Mouse (Mus musculus) E14TG2a.4 (cell line): ENCODE results near the gene Rbms1.

Experiments used
- H3K27me3 ChIP-seq: 2 replicates; pipeline ENCODE4 v1.6.1; 2014; ENCODE audit warnings: low read length, control low read depth; ENCODE audit not compliant: insufficient read depth
- H3K36me3 ChIP-seq: 2 replicates; pipeline ENCODE4 v1.6.1; 2014; ENCODE audit warnings: low read length, control low read depth; ENCODE audit not compliant: insufficient read depth
- H3K4me1 ChIP-seq: replicated peaks from 2 replicates; pipeline ENCODE4 v1.6.1; 2014; ENCODE audit warnings: low read depth, low read length, control low read depth
- H3K4me3 ChIP-seq: replicated peaks from 2 replicates; pipeline ENCODE4 v1.5.1; 2014; ENCODE audit warnings: mild to moderate bottlenecking, low read length
- H3K9me3 ChIP-seq: 2 replicates; pipeline ENCODE4 v1.6.1; 2014; ENCODE audit warnings: low read length, control low read depth
- CTCF ChIP-seq: conservative IDR thresholded peaks from 2 replicates; pipeline ENCODE4 v1.5.1; 2014; ENCODE audit warnings: low read length
- NANOG ChIP-seq: IDR thresholded peaks from 2 replicates; pipeline ENCODE4 v1.6.1; 2014; ENCODE audit warnings: borderline replicate concordance, low read length, mixed read lengths
- POU5F1 ChIP-seq: IDR thresholded peaks from 2 replicates; pipeline ENCODE4 v1.6.1; 2014; ENCODE audit warnings: low read length, borderline replicate concordance

Gene Rbms1

DNA sequence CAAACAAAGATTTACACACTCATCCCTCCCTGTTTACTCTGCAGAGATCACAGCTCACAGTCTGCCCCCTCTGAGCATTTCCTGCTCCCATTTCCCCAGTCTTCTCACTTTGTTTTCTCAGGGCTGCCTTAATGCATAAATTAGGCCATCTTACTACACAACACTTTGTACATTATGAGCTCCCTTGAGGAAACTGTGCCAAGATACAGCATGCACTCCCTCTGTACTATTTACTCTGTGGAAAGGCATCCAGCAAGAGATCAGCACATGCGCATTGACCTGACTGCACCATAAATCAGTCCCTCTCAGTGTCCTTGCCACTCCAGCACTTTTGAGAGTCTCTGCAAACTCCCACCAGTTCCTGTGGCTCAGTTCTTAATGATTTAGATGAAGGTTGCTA, 70.0 kb downstream of the Rbms1 start:
- TF ChIP-seq NANOG, result no peak
- no peak for TF ChIP-seq CTCF
- no peak for TF ChIP-seq POU5F1
- Histone ChIP-seq H3K4me1 (no peaks in the 10 kb centered on the region), H3K27me3 (no peaks in the 10 kb centered on the region; the same call in 1 of the 2 replicates), H3K9me3 (no peaks in the 10 kb centered on the region), H3K36me3 (no peaks in the 10 kb centered on the region), H3K4me3 (no peak overlapping the region)

DNA sequence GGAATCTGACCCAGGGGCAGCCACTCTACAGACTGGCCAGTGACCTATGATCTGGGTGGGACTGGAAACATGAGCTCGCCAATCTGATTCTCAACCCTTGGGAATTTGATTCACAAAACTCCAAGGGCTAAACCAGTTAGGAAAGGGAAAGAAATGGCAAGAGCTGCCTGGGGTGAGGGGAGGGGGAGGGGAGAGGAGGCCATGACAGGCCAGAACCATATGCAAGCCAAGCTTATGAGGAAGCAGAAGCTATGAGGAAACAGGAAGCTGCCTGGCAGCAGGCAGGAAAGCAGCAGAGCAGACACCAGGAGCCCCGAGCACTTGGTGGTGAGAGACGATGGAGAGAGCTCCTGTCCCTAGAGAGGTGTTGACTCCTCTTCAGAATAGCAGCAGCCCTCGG, 79.1 kb downstream of the Rbms1 start:
- H3K4me1 ChIP-seq, result peaks cover 37% of the 10 kb centered on the region
- no peaks in the 10 kb centered on the region for H3K9me3 ChIP-seq
- 0 out of 2 replicates have a peak, but pooled peaks cover 4% of the 10 kb centered on the region for H3K27me3 ChIP-seq
- H3K36me3 ChIP-seq, result no peaks in the 10 kb centered on the region
- no peak overlapping the region for H3K4me3 ChIP-seq
- TF ChIP-seq NANOG (no peak), CTCF (no peak), POU5F1 (no peak)

DNA sequence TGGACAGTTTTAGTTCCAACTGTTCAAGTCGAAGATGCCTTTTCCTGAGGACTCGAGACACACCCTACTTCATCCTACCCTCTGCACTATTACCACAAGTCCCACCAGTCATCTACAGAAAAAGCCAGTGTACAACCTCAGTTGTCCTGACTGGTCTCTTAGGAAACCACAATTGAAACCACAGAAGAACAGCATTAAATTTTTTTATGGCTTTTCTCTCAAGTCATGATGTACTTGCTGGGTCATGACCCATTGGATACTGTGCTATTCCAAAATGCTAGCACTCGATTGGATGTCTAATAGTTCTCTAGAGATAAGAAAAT, 80.0 kb downstream of the Rbms1 start:
- no peak for TF ChIP-seq CTCF
- no peak overlapping the region for H3K4me3 ChIP-seq
- H3K27me3 ChIP-seq, result 0 out of 2 replicates have a peak, but pooled peaks cover 4% of the 10 kb centered on the region
- H3K36me3 ChIP-seq, result peaks cover 7% of the 10 kb centered on the region; the same call in 1 of the 2 replicates
- H3K4me1 ChIP-seq, result peaks cover 39% of the 10 kb centered on the region
- H3K9me3 ChIP-seq, result no peaks in the 10 kb centered on the region

DNA sequence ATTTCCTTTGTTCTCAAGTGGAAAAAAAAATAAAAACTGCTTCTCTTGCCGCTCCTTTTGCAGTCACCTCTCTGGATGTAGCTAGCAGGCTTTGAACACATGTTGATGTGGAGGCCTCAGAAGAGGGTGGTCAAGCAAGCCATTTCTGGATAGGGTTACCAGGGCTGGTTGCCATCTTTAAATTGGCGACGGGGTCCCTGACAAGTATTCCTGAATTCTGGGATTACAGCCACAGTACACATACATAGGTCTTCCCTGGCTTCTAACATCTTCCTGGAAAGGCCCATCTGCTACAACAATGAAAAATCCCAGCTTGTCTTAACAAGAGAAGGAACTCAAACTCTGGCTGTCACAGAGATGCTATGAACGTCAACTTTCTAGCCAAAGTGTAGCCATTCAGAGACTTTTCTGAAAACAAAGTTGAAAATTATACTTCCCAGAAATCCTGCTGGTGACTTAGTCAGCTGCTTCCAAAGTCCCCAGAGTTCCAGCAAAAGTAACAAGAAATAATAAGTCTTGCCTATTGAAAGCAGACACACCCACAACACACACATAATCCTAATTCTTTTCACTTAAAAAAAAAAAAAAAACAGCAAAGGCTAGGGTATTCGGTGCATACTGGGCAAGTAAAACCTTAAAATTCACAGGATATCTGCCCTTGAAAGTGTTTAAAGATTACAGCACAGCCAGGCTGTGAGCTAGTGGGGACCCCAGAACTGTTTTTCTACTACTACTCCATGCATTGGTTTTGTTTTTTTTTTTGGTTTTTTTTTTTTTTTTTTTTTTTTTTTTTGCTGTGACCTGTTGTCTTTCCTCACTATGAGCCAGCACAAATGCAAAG, 80.6 kb downstream of the Rbms1 start:
- Histone ChIP-seq H3K36me3 (peaks cover 7% of the 10 kb centered on the region; the same call in 1 of the 2 replicates), H3K27me3 (0 out of 2 replicates have a peak, but pooled peaks cover 4% of the 10 kb centered on the region), H3K9me3 (no peaks in the 10 kb centered on the region), H3K4me1 (peaks cover 42% of the 10 kb centered on the region), H3K4me3 (no peak overlapping the region)
- TF ChIP-seq NANOG (no peak), POU5F1 (no peak), CTCF (no peak)

DNA sequence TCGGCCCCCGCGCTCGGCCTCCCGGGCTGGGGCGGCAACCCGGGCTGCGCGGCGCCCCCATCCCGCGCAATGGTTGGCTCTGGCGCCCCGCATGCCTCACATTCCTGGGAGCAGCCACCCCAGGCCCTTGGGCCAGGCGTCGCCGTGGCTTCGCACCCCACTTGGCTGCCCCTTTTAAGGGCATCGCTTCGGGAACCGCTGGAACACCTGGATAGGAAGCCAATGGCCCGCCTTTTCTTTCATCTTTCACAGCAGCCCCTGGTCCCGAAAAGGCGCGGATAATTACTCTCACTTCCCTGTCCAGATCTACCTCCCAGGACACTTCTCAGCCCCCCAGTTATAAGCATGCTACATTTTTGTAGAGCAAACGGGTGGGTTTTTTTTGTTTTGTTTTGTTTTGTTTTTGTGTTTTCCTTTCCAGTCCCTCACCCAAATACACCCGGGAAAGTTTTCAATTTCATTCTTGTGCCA, 81.4 kb downstream of the Rbms1 start:
- H3K4me1 ChIP-seq, result peaks cover 51% of the 10 kb centered on the region
- H3K27me3 ChIP-seq, result 0 out of 2 replicates have a peak, but pooled peaks cover 4% of the 10 kb centered on the region
- TF ChIP-seq NANOG (no peak), CTCF (no peak), POU5F1 (no peak)
- H3K36me3 ChIP-seq, result peaks cover 7% of the 10 kb centered on the region; the same call in 1 of the 2 replicates
- H3K9me3 ChIP-seq, result no peaks in the 10 kb centered on the region
- peak overlapping the region; percentile 95 for H3K4me3 ChIP-seq

DNA sequence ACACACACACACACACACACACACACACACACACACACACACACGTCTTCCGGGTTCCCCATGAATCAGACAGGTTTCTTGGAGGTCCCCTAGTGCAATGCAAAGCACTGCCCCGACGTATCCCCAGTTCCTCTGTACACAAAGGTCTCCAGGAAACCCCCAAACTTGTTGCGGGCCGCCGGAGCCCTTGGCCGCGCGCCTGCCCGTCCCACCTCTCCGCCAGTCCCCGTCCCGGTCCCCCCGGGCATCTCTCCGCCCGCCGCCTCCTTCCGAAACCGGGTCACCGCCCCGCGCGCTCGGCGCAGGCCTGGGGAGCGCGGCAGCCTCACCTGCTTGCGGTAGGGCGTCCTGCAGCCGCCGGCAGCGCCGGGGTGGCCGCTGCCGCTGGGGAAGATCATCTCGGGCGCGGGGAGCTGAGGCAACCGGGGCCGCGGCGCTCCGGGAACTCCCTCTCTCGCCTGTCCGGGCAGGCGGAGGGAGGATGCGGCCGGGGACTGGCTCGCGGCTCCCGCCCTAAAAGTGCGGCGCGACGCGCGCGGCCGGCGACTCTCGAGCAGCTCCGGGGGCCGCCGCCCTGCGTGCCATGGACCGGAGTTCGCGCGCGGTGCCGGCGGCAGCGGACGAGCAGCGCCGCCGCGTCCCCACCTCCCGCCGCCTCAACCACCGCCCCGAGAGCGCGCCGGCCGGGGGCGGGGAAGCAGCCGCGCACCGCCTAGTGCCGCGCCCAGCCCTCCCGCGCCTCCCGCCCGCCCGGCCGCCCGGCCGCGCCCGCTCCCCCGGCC, 82.0 kb downstream of the Rbms1 start:
- H3K36me3 ChIP-seq, result peaks cover 7% of the 10 kb centered on the region; the same call in 1 of the 2 replicates
- peak overlapping the region; percentile 95 for H3K4me3 ChIP-seq
- H3K27me3 ChIP-seq, result 0 out of 2 replicates have a peak, but pooled peaks cover 4% of the 10 kb centered on the region
- H3K4me1 ChIP-seq, result peaks cover 57% of the 10 kb centered on the region
- TF ChIP-seq CTCF, result no peak
- no peaks in the 10 kb centered on the region for H3K9me3 ChIP-seq

DNA sequence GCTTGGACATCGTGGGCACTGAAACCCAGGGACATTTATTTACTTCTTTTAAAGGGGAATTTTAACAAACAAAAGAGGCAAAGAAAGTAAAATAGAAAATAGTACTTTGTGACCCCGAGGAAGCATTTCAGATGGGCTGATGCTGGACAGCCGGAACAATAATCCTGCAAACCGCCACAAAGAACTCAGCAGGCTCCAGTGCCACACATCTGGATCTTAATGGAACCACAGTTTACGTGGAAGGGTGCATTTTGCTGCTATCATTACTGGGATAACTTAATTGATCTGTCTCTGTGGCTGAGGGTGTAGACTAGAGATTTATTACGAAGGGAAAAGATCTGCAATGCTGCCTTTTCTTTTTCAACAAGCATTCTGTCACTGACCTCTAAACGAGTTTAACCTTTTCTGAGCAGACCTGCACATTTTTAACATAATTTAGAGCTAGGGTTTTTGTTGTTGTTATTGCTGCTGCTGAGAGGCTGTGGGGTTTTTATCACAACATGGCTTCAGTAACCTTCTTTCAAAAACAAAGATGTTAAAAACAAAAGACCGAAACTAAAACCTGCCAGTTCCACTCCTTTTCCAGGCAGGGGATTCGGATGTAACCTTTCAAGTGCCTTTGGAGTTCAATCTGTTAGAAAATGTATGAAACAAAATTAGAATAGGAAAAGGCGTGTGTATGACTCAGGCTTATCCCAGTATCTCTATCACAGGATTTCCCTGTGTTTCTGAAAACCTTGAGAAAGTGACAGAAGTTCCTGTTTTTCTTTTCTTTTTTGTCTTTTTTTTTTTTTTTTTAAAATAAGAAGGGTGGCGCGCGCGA, 82.8 kb downstream of the Rbms1 start:
- peaks cover 60% of the 10 kb centered on the region for H3K4me1 ChIP-seq
- TF ChIP-seq NANOG, result no peak; the same call in 1 of the 2 replicates
- TF ChIP-seq POU5F1, result no peak
- no peak for TF ChIP-seq CTCF
- H3K27me3 ChIP-seq, result 0 out of 2 replicates have a peak, but pooled peaks cover 4% of the 10 kb centered on the region

DNA sequence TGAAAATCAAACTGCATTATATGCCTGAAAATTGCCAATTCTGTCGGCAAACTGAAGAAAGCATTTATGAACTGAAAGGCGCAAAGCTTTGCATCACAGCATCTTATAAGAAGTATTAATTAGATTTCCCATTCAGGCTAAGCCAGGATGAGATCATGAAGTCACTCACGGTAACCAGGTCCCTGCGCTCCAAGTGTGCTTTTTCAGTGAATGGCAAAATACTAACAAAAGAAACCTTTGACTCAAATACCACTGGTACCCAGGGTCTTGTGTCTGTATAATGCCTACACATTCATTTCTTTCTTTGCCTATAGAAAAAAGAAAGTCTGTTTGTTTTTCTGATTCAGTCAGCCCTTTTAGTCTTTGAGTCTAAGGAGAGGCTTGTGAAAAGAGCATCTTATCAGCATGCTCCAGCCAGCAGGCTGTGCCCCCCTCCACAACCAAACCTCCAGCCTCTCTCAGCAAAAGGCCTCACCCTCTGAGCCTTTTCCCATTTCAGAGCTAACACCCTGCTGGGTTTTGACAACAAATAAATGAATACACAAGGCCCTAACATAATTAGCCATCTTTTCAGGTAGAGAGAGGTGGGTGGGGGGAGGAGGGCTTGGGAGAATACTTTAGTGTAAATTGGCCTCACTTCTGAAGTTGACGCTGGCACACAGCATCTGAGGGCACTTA, 83.7 kb downstream of the Rbms1 start:
- H3K4me3 ChIP-seq, result 0 out of 2 replicates have a peak overlapping the region, but pooled peaks have one; percentile 95
- TF ChIP-seq NANOG (no peak), POU5F1 (no peak)
- 0 out of 2 replicates have a peak, but pooled peaks cover 4% of the 10 kb centered on the region for H3K27me3 ChIP-seq
- H3K4me1 ChIP-seq, result peaks cover 68% of the 10 kb centered on the region
- H3K9me3 ChIP-seq, result no peaks in the 10 kb centered on the region
- H3K36me3 ChIP-seq, result peaks cover 7% of the 10 kb centered on the region; the same call in 1 of the 2 replicates

More for the DNA sequence above, 82.8 kb downstream of the Rbms1 start:
- H3K9me3 ChIP-seq, result no peaks in the 10 kb centered on the region
- H3K4me3 ChIP-seq, result peak overlapping the region; percentile 95
- H3K36me3 ChIP-seq, result peaks cover 7% of the 10 kb centered on the region; the same call in 1 of the 2 replicates
